Mouse (Mus musculus) embryonic stem cell, embryonic (primary cell): ENCODE results near the gene Psph.
"Not testable (repeated sequence)": the region's sequence is repeated elsewhere in the genome, so short reads cannot be mapped to it uniquely, and the experiment has no call there.

ENCODE experiments used
- CTCF ChIA-PET, 4 experiments: fragments of 300-600 bp in 2 of 4; fragments of 350-600 bp in 2 of 4; sonication (Branson Sonifier 250); formaldehyde crosslinking; loops; one replicate each; lab custom pipeline; 2022; ENCODE audit warnings: inconsistent platforms in 2 of 4; lab: Charles Lee
- POLR2A ChIA-PET, 4 experiments: fragments of 300-600 bp in 2 of 4; fragments of 350-600 bp in 2 of 4; sonication (Branson Sonifier 250); formaldehyde crosslinking; loops; one replicate each; lab custom pipeline; 2022; ENCODE audit warnings: antibody characterized with exemption in 4 of 4, inconsistent platforms in 1 of 4; lab: Charles Lee

The Psph gene

DNA sequence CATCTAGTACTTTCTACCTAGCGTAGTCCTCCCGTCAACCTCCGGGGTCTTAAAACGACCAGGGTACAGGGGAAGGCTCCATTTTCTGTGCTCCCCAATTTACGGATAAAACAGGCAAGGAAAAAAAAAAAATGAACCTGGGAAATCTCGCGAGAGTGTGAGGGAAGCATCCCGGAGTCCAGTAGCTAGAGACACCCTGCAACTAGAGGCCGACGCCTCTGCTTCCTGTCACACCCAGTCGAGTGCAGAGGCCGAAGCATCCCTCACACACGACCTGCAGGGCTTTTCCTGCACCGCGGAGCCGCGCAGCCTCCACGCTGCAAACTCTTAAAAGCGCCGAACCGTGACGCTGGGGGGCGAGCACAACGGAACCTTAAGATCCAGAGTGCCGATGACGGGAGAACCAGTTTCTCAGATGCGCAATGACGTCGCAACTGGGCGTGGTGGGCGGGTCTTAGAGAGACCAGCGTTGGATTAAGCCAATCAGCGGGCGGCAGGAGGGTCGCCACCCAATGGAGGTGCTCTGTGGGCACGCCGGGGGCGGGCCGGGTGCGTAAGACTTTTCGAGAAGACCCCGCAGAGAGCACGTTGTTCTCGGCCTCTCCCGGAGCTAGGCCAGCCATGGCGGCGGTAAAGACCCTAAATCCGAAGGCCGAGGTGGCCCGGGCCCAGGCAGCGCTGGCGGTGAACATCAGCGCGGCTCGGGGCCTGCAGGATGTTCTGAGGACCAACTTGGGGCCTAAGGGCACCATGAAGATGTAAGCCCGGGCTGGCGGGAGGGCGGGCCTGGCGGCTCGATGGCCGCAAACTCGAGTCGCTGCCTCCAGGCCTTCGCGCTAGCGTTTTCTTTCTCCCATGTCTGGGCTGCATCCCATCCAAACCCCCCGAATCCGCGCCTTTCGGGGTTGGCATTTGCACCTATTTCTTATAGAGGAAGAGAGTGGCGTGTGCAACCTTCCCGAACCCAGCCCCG, at the start of gene Psph:
Gene Psph, minus strand, starts transcription at position 632 of the 973 bp plus-strand sequence.
- ChIA-PET CTCF (interaction anchor here in 3 of 4 experiments (0.7 to 1.7 kb wide), 8 partner anchors 60 to 626 kb away, joined by 3 to 8 read pairs (median 4); partner anchors contain the start of genes Chchd2 (in 1 of the 3), Nipsnap2 (in 1 of the 3) and Sumf2 (in 1 of the 3)), POLR2A (interaction anchor here (0.6 to 10.2 kb wide), 70 partner anchors 8 to 722 kb away, joined by 3 to 395 read pairs (median 3); partner anchors contain the start of genes Sumf2 (in 4 of the 4), Chchd2 (in 3 of the 4), Nipsnap2 (in 2 of the 4) and Nupr1l (in 1 of the 4))

DNA sequence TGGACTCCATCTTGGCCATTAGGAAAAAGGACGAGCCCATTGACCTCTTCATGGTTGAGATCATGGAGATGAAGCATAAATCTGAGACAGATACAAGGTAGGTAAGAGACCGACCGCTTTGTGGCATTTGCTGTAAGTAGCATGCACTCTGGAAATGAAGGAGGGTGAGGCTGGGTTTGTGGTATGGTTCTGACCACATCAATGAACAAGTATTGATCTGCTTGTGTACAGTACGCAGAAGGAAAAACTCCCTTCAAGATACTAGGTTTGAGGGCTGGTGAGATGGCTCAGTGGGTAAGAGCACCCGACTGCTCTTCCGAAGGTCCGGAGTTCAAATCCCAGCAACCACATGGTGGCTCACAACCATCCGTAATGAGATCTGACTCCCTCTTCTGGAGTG, 3.3 kb upstream of the Psph start:
- POLR2A ChIA-PET, result interaction anchor here (1.3 to 10.2 kb wide), 12 partner anchors 10 to 97 kb away, joined by 4 to 395 read pairs (median 10); partner anchors contain the start of genes Sumf2 (in 4 of the 4) and Chchd2 (in 2 of the 4)
- CTCF ChIA-PET, result not testable (repeated sequence)

GRCm38 (mm10) chr5:129787818-129788593, 757 bp upstream of the Psph start:
- ChIA-PET CTCF (interaction anchor here in 2 of 4 experiments (1.0 to 1.7 kb wide), 4 partner anchors 58 to 434 kb away, joined by 3 to 8 read pairs (median 4); partner anchors contain the start of genes Sumf2 (in 2 of the 2) and Nipsnap2 (in 1 of the 2)), POLR2A (interaction anchor here (0.6 to 10.2 kb wide), 42 partner anchors 9 to 633 kb away, joined by 3 to 395 read pairs (median 5); partner anchors contain the start of genes Sumf2 (in 4 of the 4), Chchd2 (in 3 of the 4), Nipsnap2 (in 1 of the 4) and Nupr1l (in 1 of the 4))

GRCm38 (mm10) chr5:129786161-129786560, 1.1 kb downstream of the Psph start:
- CTCF ChIA-PET, result interaction anchor here in 2 of 4 experiments (1.0 to 1.7 kb wide), 9 partner anchors 24 to 625 kb away, joined by 3 to 8 read pairs (median 4); partner anchors contain the start of genes Chchd2 (in 1 of the 2), Nipsnap2 (in 1 of the 2) and Sumf2 (in 1 of the 2)
- POLR2A ChIA-PET, result interaction anchor here (0.6 to 10.2 kb wide), 60 partner anchors 8 to 721 kb away, joined by 3 to 395 read pairs (median 4); partner anchors contain the start of genes Chchd2 (in 3 of the 4), Sumf2 (in 3 of the 4), Nipsnap2 (in 1 of the 4) and Nupr1l (in 1 of the 4)

DNA sequence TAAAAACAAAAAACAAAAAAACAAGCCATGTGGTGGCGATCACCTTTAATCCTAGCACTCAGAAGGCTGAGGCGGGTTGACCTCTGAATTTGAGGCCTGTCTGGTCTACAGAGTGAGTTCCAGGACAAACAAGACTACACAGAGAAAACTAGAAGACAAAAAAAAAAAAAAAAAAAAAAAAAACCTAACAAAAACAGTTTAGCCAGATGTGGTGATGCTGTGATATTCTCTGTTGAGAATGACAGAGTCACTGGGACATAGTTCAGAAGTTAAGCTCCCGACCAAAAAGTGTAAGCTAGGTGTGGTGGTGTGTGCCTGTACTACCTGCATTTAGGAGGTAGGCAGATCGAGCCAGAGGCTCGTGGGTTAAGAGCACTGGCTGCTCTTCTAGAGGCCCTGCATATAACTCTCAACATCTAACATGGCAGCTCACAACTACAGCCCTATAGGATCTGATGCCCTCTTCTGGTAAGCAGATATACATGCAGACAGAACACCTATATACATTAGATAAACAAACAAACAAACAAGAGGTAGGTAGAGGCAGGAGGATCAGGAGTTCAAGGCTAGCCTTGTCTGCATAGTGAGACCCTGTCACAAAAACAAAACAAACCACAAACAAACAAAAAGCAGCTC, 1.9 kb downstream of the Psph start:
- POLR2A ChIA-PET, result interaction anchor here in 3 of 4 experiments (0.7 to 10.2 kb wide), 23 partner anchors 8 to 487 kb away, joined by 3 to 395 read pairs (median 9); partner anchors contain the start of genes Chchd2 (in 3 of the 3), Sumf2 (in 3 of the 3), Nipsnap2 (in 2 of the 3) and Zfp11 (in 1 of the 3)
- CTCF ChIA-PET, result interaction anchor here in 3 of 4 experiments (0.6 to 1.4 kb wide), 7 partner anchors 23 to 199 kb away, joined by 3 to 6 read pairs (median 4); partner anchors contain the start of genes Chchd2 (in 1 of the 3) and Sumf2 (in 1 of the 3)

DNA sequence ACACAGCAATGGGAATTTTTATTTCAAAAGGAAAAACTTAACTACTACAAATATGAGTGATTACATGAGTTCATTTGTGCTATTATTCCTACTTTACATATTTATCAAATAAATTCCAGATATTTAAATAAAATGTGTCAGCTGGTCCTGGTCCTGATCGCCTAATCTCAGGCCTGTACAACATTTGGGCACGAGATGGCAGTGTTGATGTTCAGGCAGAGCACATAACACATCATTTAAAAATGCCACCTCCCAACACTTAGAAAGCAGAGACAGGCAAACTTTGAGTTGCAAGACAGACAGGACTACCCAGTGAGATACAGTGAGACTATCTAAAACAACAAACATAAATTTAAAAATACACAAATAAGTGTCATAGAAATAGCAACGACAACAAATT, 5.0 kb downstream of the Psph start:
- POLR2A ChIA-PET, result interaction anchor here in 3 of 4 experiments (0.6 to 6.9 kb wide), 6 partner anchors 15 to 612 kb away, joined by 3 to 112 read pairs (median 6); partner anchors contain the start of genes Chchd2 (in 1 of the 3) and Sumf2 (in 1 of the 3)
- CTCF ChIA-PET, result interaction anchor here in 2 of 4 experiments (1.1 to 1.3 kb wide), 2 partner anchors 38 to 65 kb away, joined by 3 read pairs; partner anchors contain the start of gene Sumf2 (in 1 of the 2)

- CTCF ChIA-PET, result interaction anchor here in 3 of 4 experiments (0.6 to 2.4 kb wide), 9 partner anchors 23 to 229 kb away, joined by 3 to 6 read pairs (median 3); partner anchors contain the start of genes Nipsnap2 (in 1 of the 3) and Sumf2 (in 1 of the 3)
- POLR2A ChIA-PET, result interaction anchor here in 3 of 4 experiments (0.6 to 6.9 kb wide), 35 partner anchors 7 to 761 kb away, joined by 3 to 112 read pairs (median 8); partner anchors contain the start of genes Sumf2 (in 3 of the 3), Chchd2 (in 2 of the 3), Nipsnap2 (in 2 of the 3) and Psph (in 1 of the 3)
These were observed 7.1 kb downstream of the Psph start for GRCm38 (mm10) chr5:129780131-129780530.

GRCm38 (mm10) chr5:129778996-129779716, 8.1 kb downstream of the Psph start:
- ChIA-PET CTCF (interaction anchor here (0.6 to 2.4 kb wide), 23 partner anchors 12 to 717 kb away, joined by 3 to 13 read pairs (median 4); partner anchors contain the start of genes Nipsnap2 (in 2 of the 4), Chchd2 (in 1 of the 4) and Sumf2 (in 1 of the 4)), POLR2A (interaction anchor here (0.6 to 6.9 kb wide), 101 partner anchors 8 to 1319 kb away, joined by 3 to 112 read pairs (median 4); partner anchors contain the start of genes Psph (in 4 of the 4), Chchd2 (in 3 of the 4), Nipsnap2 (in 3 of the 4) and Sumf2 (in 3 of the 4))

DNA sequence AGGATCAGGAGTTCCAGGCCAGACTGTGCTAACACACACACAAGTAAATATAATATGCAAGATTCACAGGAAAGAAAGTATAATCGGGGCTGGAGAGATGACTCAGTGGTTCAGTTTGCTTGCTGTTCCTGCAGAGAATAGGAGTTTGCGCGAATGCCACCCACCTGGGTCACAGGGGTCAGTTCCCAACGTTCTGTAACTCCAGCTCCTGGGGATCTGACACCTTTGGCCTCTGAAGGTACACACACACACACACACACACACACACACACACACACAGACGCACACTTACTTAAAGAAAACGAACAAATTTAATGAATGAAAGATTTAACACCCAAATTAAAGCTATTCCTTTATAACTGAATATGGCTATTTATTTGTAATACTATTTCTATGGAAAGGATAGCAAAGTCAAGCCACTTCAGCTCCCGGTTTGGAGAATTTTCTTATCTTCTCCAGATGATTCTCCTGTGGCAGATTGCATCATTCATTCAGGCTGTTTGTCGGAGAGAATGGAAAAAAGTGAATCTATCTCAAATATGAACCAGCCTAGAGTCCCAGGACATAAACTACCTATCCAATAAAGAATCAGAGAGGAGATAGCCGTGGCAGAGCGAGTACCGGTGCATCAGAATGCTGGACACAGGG, 8.8 kb downstream of the Psph start:
- POLR2A ChIA-PET, result interaction anchor here (0.6 to 6.9 kb wide), 86 partner anchors 8 to 753 kb away, joined by 3 to 112 read pairs (median 4); partner anchors contain the start of genes Psph (in 4 of the 4), Chchd2 (in 3 of the 4), Sumf2 (in 3 of the 4) and Nipsnap2 (in 2 of the 4)
- CTCF ChIA-PET, result interaction anchor here (0.6 to 2.4 kb wide), 15 partner anchors 11 to 716 kb away, joined by 3 to 7 read pairs (median 4); partner anchors contain the start of genes Nipsnap2 (in 2 of the 4) and Chchd2 (in 1 of the 4)

GRCm38 (mm10) chr5:129774661-129775060, 12.6 kb downstream of the Psph start:
- ChIA-PET POLR2A (interaction anchor here in 3 of 4 experiments (0.6 to 6.9 kb wide), 10 partner anchors 9 to 762 kb away, joined by 3 to 74 read pairs (median 4); partner anchors contain the start of gene Psph (in 1 of the 3)), CTCF (interaction anchor here in 3 of 4 experiments (0.6 to 0.7 kb wide), 4 partner anchors 12 to 250 kb away, joined by 3 to 13 read pairs (median 4); no protein-coding TSS in a partner anchor)

DNA sequence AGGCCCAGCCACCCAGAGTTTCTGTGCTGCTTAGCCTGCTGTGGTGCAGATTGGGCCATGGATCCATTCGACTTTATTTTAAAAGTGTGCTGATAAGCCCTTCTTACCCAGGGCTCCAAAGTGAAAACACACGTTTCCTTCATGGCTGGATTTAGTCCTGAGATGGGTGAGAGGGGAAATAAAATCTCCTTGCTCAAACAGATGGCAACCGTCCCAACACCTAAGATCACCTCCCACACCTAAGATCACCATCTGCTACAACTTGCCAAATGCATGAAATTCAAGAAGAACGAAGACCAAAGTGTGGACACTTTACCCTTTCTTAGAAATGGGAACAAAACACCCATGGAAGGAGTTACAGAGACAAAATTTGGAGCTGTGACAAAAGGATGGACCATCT, 13.9 kb downstream of the Psph start:
- POLR2A ChIA-PET, result interaction anchor here in 3 of 4 experiments (1.2 to 2.3 kb wide), 5 partner anchors 10 to 74 kb away, joined by 3 to 9 read pairs (median 6); partner anchors contain the start of genes Psph (in 2 of the 3) and Sumf2 (in 1 of the 3)
- CTCF ChIA-PET, result interaction anchor here in 1 of 4 experiments (0.5 kb wide), 1 partner anchor 16 kb away, joined by 11 read pairs; no protein-coding TSS in a partner anchor

GRCm38 (mm10) chr5:129772433-129772832, 14.8 kb downstream of the Psph start:
- ChIA-PET POLR2A (interaction anchor here in 3 of 4 experiments (0.8 to 2.3 kb wide), 14 partner anchors 9 to 468 kb away, joined by 3 to 9 read pairs (median 4); partner anchors contain the start of genes Chchd2 (in 2 of the 3), Psph (in 2 of the 3) and Sumf2 (in 1 of the 3)), CTCF (no interaction called here)

DNA sequence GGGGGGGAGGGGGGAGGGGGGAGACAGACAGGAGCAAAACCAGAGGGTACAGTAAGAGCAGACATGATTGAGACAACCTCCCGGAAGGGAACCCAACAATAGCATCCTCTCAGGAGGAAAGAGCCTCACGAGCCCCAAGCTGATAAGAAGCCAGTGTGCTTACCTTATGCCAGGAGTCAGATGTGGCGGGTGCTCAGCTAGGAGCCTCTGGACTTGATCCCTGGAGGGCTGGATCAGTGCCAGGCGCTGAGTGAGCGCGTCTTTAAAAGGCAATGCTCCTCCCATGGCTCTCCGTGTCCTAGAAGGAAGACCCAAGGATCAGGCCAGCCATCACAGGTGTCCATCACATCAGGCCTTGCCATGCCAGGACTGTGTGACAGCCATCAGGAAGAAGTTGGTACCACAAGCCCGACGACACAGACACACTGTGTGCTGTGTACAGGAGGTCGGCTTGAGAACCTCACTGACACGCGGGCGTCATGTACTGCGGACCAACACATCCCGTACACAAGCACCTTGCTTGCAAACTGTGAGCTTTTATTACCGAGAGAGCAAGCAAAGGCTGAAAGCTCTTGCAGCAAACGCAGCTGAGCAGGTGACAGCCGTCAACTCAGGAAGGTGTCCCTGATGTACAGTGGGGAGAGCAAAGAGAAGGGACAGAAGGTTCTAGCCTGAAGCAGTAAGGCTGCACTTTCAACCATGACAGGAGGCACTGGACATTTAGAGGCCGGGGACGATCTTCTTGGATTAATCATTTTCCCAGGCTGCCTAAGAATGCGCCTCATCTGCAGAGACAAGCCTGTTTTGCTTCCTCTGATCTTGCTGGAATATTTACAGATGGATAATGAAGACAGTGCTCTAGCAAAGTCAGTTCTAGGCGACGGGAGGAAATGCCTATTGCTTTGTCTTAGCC, 16.6 kb downstream of the Psph start:
- ChIA-PET CTCF (interaction anchor here in 2 of 4 experiments (0.5 to 1.6 kb wide), 3 partner anchors 12 to 708 kb away, joined by 3 read pairs; no protein-coding TSS in a partner anchor), POLR2A (interaction anchor here in 3 of 4 experiments (0.5 to 8.9 kb wide), 11 partner anchors 7 to 432 kb away, joined by 3 to 64 read pairs (median 4); partner anchors contain the start of genes Psph (in 1 of the 3) and Sumf2 (in 1 of the 3))
